Mouse (Mus musculus) heart, adult 8-10 months (tissue): Measurements from ENCODE around the gene Lce1f. TPM values are rescaled to one million over a fixed set of nuclear protein-coding genes. Genes with fewer than 3 reads are reported as not detected.
"Not testable (repeated sequence)": the region's sequence is repeated elsewhere in the genome, so short reads cannot be mapped to it uniquely, and the experiment has no call there.

ENCODE experiments used
- DNase-seq: peaks from one replicate; pipeline ENCODE4 v3.0.0; 2022; ENCODE audit warnings: low spot score
- total RNA-seq, 4 experiments: library from RNA; stranded (reverse); gene quantifications; 2 replicates each; pipeline ENCODE4 v1.2.4; 2022

Gene Lce1f
- total RNA-seq = not detected

DNA sequence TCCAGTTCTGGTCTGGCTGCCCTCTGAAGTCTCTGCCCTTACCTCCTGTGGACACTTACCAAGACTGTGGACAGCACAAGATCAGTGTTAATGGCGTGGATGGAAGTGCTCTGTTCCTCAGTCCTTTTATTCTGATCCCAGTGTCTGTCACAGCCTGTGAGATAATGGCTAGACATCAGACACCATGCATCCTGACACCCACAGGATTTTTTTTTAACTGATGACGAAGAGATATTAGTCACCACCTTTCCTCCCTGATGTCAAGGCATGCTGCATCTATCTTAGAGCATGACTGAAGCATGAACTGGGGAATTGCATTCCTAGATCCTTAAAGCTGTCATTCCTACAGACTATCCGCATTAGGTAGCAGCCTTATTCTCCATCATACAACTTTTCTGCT is at the start of gene Lce1f:
Gene Lce1f (minus strand): TSS at position 101 of the 400 bp plus-strand sequence.
- DNase-seq = no peak

DNA sequence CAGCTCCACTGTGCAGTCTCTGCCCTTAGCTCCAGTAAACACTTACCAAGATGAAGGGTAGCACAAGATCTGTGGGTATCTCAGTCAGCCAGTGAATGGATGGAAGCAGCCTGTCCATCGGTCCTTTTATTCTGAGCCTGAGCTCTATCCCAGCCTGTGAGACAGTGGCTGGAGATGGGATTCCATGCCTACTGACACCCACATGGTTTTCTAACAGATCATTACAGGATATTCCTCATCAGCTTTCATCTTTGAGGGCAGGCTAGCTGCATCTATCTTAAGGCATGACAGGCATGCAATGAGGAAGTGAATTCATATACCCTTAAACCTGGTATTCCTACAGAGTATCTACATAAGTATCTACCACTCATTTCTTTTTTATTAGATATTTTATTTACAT is 44.8 kb upstream of the Lce1f start, which contains the start of gene Lce1h:
Gene Lce1h (minus strand): TSS at position 101 of the 400 bp plus-strand sequence.
- no peak for DNase-seq

DNA sequence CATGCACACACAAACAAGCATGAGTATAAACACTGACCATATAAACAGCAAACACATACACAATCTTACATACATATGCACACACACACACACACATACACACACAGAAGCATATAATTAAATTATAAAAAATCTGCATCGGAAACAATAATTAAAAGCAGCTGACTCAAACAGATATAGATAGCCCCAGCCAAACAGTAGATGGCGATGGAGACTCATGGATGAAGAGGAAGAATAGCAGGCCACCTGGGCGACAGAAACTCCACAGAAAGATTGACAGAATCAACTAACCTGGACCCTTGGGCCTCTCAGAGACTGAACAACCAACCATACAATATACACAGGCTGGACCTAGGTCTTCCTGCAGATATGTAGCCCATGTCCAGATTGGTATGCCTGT is 33.0 kb upstream of the Lce1f start:
- DNase-seq = no peak

DNA sequence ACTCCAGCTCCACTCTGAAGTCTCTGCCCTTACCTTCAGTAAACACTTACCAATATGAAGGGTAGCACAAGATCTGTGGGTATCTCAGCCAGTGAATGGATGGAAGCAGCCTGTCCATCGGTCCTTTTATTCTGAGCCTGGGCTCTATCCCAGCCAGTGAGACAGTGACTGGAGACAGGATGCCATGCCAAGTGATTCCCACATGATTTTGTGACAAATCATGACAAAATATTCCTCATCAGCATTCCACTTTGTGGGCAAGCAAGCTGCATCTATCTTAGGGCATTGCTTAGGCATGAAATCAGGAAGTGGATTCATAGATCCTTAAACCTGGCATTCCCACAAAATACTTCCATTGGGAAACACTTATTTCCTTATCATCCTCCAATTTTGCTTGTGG is 32.1 kb upstream of the Lce1f start, which contains the start of gene Lce1g:
Gene Lce1g (minus strand): TSS at position 101 of the 400 bp plus-strand sequence.
- no peak for DNase-seq

DNA sequence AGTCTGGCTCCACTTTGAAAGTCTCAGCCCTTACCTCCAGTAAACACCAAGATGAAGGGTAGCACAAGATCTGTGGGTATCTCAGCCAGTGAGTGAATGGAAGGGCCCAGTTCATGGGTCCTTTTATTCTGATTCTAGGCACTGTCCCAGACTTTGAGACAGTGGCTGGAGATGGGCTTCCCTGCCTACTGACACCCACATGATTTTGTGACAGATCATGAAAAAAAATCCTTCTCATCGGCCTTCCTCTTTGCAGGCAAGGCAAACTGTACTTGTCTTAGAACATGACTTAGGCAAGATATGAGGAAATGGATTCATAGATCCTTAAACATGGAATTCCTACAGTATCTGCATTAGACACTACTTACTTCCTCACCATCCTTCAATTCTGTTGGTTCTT is 18.8 kb upstream of the Lce1f start, which contains the start of gene Gm38119:
Gene Gm38119 (minus strand): TSS at position 101 of the 400 bp plus-strand sequence.
- DNase-seq = no peak

DNA sequence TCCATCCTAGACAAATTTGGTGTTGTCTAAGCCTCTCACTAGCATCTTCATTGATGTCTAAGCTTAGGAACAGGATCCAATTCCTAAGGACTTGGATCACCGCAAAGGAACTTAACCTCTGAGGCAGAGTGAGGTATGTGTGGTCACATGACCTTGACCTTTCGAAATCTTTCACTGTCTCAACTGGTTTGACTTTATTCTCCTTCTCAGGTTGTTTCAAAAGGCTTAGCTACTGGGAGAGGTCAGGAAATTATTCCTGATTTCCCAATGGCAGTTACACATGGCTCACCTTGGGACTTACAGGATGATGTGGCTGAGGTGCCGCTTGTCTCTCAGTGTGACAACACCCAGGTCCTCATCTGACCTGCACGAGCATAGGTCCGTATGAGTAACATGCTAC is 2.5 kb upstream of the Lce1f start:
- no peak for DNase-seq

DNA sequence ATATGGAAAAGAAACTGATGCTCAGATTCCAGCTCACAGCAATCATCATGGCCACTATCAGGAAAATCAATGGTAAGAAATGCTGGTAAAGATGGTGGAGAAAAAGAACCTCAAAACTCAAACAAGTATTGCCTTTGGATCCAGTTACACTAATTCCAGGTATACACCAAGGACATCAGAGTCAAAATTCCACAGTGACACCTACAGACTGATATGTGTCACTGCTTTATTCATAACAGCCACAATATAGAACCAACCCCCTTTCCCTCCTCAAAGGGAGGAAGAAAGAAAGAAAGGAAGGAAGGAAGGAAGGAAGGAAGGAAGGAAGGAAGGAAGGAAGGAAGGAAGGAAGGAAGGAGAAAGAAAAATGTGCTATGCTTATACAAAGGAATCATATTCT is 5.0 kb downstream of the Lce1f start:
- DNase-seq = no peak

DNA sequence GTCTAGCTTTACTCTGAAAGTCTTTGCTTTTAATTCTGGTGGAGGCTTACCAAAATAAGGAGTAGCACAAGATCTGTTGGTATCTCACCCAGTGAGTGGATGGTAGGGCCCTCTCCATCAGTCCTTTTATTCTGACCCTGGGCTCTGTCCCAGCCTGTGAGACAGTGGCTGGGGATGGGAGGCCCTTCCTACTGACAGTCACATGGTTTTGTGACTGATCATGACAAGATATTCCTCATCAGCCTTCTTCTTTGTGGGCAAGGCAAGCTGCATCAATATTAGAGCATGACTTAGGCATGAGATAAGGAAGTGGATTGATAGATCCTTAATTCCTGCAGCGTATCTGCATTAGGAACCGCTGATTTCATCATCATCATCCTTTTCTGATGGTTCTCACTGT is 11.2 kb downstream of the Lce1f start, which contains the start of gene Lce1e:
Gene Lce1e (minus strand): TSS at position 101 of the 400 bp plus-strand sequence.
- DNase-seq = no peak

DNA sequence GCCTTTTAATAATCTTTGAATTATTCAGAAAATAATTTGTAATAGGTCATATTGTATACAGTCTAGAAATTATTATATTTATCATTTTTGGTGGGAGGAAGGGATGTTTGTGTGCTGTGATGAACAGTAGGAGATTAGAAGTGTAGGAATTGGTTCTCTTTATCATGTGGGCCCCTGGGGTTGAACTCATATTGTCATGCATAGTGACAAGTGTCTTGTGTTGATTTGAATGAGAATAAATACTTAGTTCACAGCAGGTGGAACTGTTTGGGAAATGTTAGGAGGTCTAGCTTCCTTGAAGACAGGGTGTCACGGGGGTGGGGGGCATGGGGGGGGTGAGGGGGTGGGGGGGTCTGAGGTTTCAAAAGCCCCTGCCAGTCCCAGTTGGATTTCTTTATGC is 25.5 kb downstream of the Lce1f start:
- DNase-seq = no peak

DNA sequence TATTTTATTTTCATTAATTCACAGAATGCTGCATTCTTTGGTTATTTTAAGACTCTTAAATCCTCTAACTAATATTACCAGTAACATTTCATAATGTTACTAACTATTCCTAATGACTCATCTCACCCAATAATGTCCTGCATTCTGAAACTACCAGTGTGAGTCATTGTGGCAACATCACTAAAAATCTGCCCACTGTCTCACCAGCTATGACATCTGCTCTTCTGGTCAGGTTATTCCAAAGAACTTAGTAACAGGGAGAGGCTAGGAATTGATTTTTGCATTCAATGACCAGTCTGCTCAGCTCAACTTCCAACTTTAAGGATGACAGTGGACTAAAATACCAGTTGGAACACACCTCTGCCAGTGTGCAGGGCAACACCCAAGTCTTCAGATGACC is 28.5 kb downstream of the Lce1f start:
- no peak for DNase-seq

DNA sequence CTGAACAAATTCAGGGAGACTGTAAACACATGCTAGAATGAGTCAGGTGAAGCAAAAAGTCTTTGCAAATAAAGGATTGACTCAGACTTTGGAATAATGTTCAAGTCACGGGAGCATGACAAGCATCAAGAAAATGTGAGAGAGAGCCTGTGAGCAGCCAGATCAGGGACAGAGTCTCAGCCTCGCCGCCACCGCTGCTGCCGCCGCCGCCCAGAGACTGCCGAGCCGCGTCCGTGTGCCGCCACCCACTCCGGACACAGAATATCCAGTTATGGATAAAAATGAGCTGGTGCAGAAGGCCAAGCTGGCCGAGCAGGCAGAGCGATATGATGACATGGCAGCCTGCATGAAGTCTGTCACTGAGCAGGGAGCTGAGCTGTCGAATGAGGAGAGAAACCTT is 31.0 kb downstream of the Lce1f start:
- not testable (repeated sequence) for DNase-seq

DNA sequence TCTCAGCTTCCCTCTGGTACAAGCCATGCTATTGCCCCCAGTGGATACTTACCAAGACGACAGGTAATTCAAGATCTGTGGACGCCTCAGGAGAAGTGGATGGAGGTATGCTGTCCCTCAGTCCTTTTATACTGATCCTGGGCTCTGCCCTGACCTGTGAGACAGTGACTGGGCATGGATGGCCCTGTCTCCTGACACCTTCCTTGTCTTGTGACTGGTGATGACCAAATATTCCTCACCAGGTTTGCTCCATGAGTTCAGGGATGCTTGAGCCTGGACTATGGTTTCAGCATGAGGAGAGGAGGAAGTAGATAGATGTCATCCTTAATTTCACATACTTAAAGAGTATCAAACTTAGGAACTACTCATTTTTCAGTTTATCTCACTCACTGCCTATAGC is 33.0 kb downstream of the Lce1f start, which contains the start of gene Lce1d:
Gene Lce1d (minus strand): TSS at position 101 of the 400 bp plus-strand sequence.
- no peak for DNase-seq

DNA sequence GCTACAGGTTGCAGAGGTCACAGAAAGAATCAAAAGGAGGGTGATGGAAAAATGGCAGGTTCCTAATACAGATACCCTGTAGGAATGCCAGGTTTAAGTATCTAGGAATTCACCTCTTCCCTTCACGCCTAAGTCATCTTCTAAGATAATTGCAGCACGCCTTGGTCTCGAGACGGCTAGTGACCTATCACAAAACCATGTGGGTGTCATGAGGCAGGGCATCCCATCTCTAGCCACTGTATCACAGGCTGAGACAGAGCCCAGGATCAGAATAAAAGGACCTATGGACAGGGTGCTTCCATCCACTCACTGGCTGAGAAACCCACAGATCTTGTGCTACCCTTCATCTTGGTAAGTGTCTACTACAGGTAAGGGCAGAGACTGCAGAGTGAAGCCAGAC is 41.2 kb downstream of the Lce1f start, which contains the start of gene Lce1c:
Gene Lce1c (plus strand): TSS at position 301 of the 400 bp plus-strand sequence.
- DNase-seq = no peak

DNA sequence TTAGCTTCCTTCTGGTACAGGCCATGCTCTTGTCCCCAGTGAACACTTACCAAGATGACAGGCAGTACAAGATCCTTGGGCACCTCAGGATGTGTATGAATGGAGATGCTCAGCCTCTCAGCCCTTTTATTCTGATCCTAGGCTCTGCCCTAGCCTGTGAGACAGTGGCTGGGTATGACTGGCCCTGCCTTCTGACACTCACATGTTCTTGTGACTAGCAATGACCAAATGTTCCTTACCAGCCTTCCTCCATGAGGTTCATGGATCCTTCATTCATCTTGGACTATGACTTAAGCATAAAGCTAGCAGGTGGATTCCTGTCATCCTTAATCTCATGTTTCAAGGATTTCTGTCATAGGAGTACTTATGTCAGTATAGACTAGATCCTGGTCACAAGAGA is 49.9 kb downstream of the Lce1f start, which contains the start of gene Lce1a2:
Gene Lce1a2 (minus strand): TSS at position 101 of the 400 bp plus-strand sequence.
- no peak for DNase-seq

Other genes with a start within 250 kb of the Lce1f start
- gene Sprr1a, start 234.5 kb downstream of the Lce1f start, total RNA-seq = under 1 TPM in 3 of 4 experiments, not detected in 1; 0.35 to 0.69 (median 0.41) TPM
- not detected for gene Sprr4, start 219.9 kb downstream of the Lce1f start, total RNA-seq
- gene 2310046K23Rik, start 185.8 kb downstream of the Lce1f start, total RNA-seq = not detected
- not detected for gene Ivl, start 146.6 kb downstream of the Lce1f start, total RNA-seq
- gene Smcp, start 131.4 kb downstream of the Lce1f start, total RNA-seq = not detected
- not detected for gene 2210017I01Rik, start 112.9 kb downstream of the Lce1f start, total RNA-seq
- gene Lce6a, start 98.7 kb downstream of the Lce1f start, total RNA-seq = not detected
- gene Lce1a1, start 72.0 kb downstream of the Lce1f start, total RNA-seq = not detected
- not detected for gene Lce1b, start 63.4 kb downstream of the Lce1f start, total RNA-seq
- not detected for gene Lce1a2, start 50.0 kb downstream of the Lce1f start, total RNA-seq
- gene Lce1c, start 41.1 kb downstream of the Lce1f start, total RNA-seq = not detected
- not detected for gene Lce1d, start 33.1 kb downstream of the Lce1f start, total RNA-seq
- gene Lce1e, start 11.3 kb downstream of the Lce1f start, total RNA-seq = not detected
- gene Gm38119, start 18.7 kb upstream of the Lce1f start, total RNA-seq = not detected
- gene Lce1g, start 32.0 kb upstream of the Lce1f start, total RNA-seq = not detected
- not detected for gene Lce1h, start 44.7 kb upstream of the Lce1f start, total RNA-seq
- gene Lce1i, start 58.5 kb upstream of the Lce1f start, total RNA-seq = not detected
- gene Lce1j, start 70.2 kb upstream of the Lce1f start, total RNA-seq = not detected
- gene Lce1k, start 87.5 kb upstream of the Lce1f start, total RNA-seq = not detected
- gene Kprp, start 106.9 kb upstream of the Lce1f start, total RNA-seq = not detected
- not detected for gene Lce1l, start 130.9 kb upstream of the Lce1f start, total RNA-seq
- gene 2310050C09Rik, start 149.9 kb upstream of the Lce1f start, total RNA-seq = not detected
- not detected for gene Lce3a, start 205.9 kb upstream of the Lce1f start, total RNA-seq
- gene Lce3b, start 212.6 kb upstream of the Lce1f start, total RNA-seq = not detected
- not detected for gene Lce3c, start 224.1 kb upstream of the Lce1f start, total RNA-seq
- not detected for gene Lce3d, start 237.0 kb upstream of the Lce1f start, total RNA-seq
- gene Lce3e, start 246.7 kb upstream of the Lce1f start, total RNA-seq = not detected